Mouse (Mus musculus) liver, adult 2 months (tissue): ENCODE measurements at regions not wholly inside any gene's neighbourhood (a gene's known extent, or its start where the extent isn't known, plus 50 kb on each side); places are given as distances from the start of the nearest gene placed in this dataset.
A peak's percentile ranks its signal among the peaks of the same experiment; 100 is the strongest.

Experiments
- DNase-seq: peaks from one replicate; pipeline ENCODE4 v3.0.0-alpha.2; 2011; ENCODE audit warnings: low read depth, low spot score; ENCODE audit errors: extremely low read depth
- H3K27ac ChIP-seq: fragments of 200-500 bp; replicated peaks from 2 replicates; pipeline ENCODE4 v1.5.1; 2012; ENCODE audit warnings: low read depth, mild to moderate bottlenecking, control low read depth, inconsistent platforms, low read length; ENCODE audit not compliant: insufficient read depth
- H3K27me3 ChIP-seq: fragments of 200-500 bp; 2 replicates; pipeline ENCODE4 v1.6.1; 2012; ENCODE audit warnings: mild to moderate bottlenecking, moderate library complexity, low read length, inconsistent platforms; ENCODE audit not compliant: control insufficient read depth, insufficient read depth
- H3K36me3 ChIP-seq: fragments of 200-500 bp; 2 replicates; pipeline ENCODE4 v1.6.1; 2012; ENCODE audit warnings: low read length, inconsistent platforms; ENCODE audit not compliant: control insufficient read depth, insufficient read depth
- H3K4me1 ChIP-seq: fragments of 200-500 bp; 2 replicates; pipeline ENCODE4 v1.6.1; 2011; ENCODE audit warnings: low read length; ENCODE audit not compliant: control insufficient read depth, insufficient read depth
- H3K4me3 ChIP-seq: fragments of 200-500 bp; 2 replicates; pipeline ENCODE4 v1.5.1; 2011; ENCODE audit warnings: low read depth, mild to moderate bottlenecking, control low read depth, low read length, moderate library complexity; ENCODE audit not compliant: insufficient read depth
- H3K79me2 ChIP-seq: fragments of 200-500 bp; 2 replicates; pipeline ENCODE4 v1.6.1; 2012; ENCODE audit warnings: inconsistent platforms, mild to moderate bottlenecking, low read length, moderate library complexity; ENCODE audit not compliant: control insufficient read depth, insufficient read depth
- H3K9ac ChIP-seq: fragments of 200-500 bp; 2 replicates; pipeline ENCODE4 v1.6.1; 2012; ENCODE audit warnings: low read depth, mild to moderate bottlenecking, control low read depth, inconsistent platforms, low read length
- CTCF ChIP-seq: fragments of 200-500 bp; IDR thresholded peaks from 2 replicates; pipeline ENCODE4 v1.5.1; 2011; ENCODE audit warnings: low read depth, low read length, control low read depth
- POLR2A ChIP-seq: fragments of 200-500 bp; IDR thresholded peaks from 2 replicates; pipeline ENCODE4 v1.6.1; 2011; ENCODE audit warnings: low read length, control low read depth; ENCODE audit not compliant: insufficient read depth; ENCODE audit errors: extremely low read depth
- WGBS: fragments of 180-500 bp; shearing (Covaris S2); methylation state at CpG from one replicate; pipeline ENCODE4 v1.1.7; 2018; 5-methylcytosine and 5-hydroxymethylcytosine counted together

- peak; percentile 97 for DNase-seq
- H3K36me3 ChIP-seq = no peaks in the 10 kb centered on the region
- H3K9ac ChIP-seq = no peak overlapping the region
- TF ChIP-seq POLR2A (no peak), CTCF (no peak)
- H3K4me1 ChIP-seq = peaks cover 13% of the 10 kb centered on the region
- no peaks in the 10 kb centered on the region for H3K27me3 ChIP-seq
- 11% methylated on average over 5 of the region's 5 CpGs for WGBS
- H3K4me3 ChIP-seq = peak overlapping the region; percentile 35; the same call in 1 of the 2 replicates
- peak overlapping the region; percentile 34 for H3K27ac ChIP-seq
- H3K79me2 ChIP-seq = no peaks in the 10 kb centered on the region
Measured at GRCm38 (mm10) chr13:34550130-34550884, 103.0 kb downstream of the Pxdc1 start.

GRCm38 (mm10) chr13:34540646-34541045, 112.6 kb downstream of the Pxdc1 start:
- H3K4me1 ChIP-seq = no peaks in the 10 kb centered on the region
- H3K27me3 ChIP-seq = no peaks in the 10 kb centered on the region
- no peak overlapping the region for H3K4me3 ChIP-seq
- TF ChIP-seq POLR2A (no peak), CTCF (no peak)
- WGBS = 81% methylated on average over 2 of the region's 2 CpGs
- H3K36me3 ChIP-seq = no peaks in the 10 kb centered on the region
- DNase-seq = no peak
- no peak overlapping the region for H3K9ac ChIP-seq
- H3K79me2 ChIP-seq = no peaks in the 10 kb centered on the region
- H3K27ac ChIP-seq = no peak overlapping the region

- TF ChIP-seq CTCF (peak; percentile 53; the same call in 1 of the 2 replicates), POLR2A (no peak)
- DNase-seq = peak; percentile 47
- no peak overlapping the region for H3K4me3 ChIP-seq
- no peak overlapping the region for H3K27ac ChIP-seq
- H3K27me3 ChIP-seq = no peaks in the 10 kb centered on the region
- H3K79me2 ChIP-seq = no peaks in the 10 kb centered on the region
- no peaks in the 10 kb centered on the region for H3K36me3 ChIP-seq
- no peak overlapping the region for H3K9ac ChIP-seq
- H3K4me1 ChIP-seq = no peaks in the 10 kb centered on the region
- WGBS = 83% methylated on average over 2 of the region's 2 CpGs
Measured at GRCm38 (mm10) chr13:34533896-34534295, 119.4 kb downstream of the Pxdc1 start.

GRCm38 (mm10) chr13:34511332-34511731, 142.0 kb downstream of the Pxdc1 start:
- TF ChIP-seq CTCF = no peak
- TF ChIP-seq POLR2A = no peak
- Histone ChIP-seq H3K4me1 (no peaks in the 10 kb centered on the region), H3K4me3 (no peak overlapping the region), H3K27ac (no peak overlapping the region), H3K36me3 (no peaks in the 10 kb centered on the region), H3K27me3 (no peaks in the 10 kb centered on the region), H3K79me2 (no peaks in the 10 kb centered on the region), H3K9ac (no peak overlapping the region)
- DNase-seq = no peak
- 92% methylated on average over 3 of the region's 3 CpGs for WGBS

GRCm38 (mm10) chr13:34507224-34507623, 146.1 kb downstream of the Pxdc1 start:
- DNase-seq = no peak
- 94% methylated on average over 2 of the region's 2 CpGs for WGBS
- Histone ChIP-seq H3K27ac (no peak overlapping the region), H3K79me2 (no peaks in the 10 kb centered on the region), H3K4me1 (no peaks in the 10 kb centered on the region), H3K9ac (no peak overlapping the region), H3K4me3 (no peak overlapping the region), H3K27me3 (no peaks in the 10 kb centered on the region), H3K36me3 (no peaks in the 10 kb centered on the region)
- TF ChIP-seq CTCF = no peak
- no peak for TF ChIP-seq POLR2A

- H3K27ac ChIP-seq = no peak overlapping the region
- H3K4me1 ChIP-seq = no peaks in the 10 kb centered on the region
- whole genome bisulfite sequencing = 84% methylated on average over 2 of the region's 2 CpGs
- DNase-seq = no peak
- no peaks in the 10 kb centered on the region for H3K79me2 ChIP-seq
- TF ChIP-seq CTCF (no peak), POLR2A (no peak)
- H3K9ac ChIP-seq = no peak overlapping the region
- no peaks in the 10 kb centered on the region for H3K36me3 ChIP-seq
- no peaks in the 10 kb centered on the region for H3K27me3 ChIP-seq
- no peak overlapping the region for H3K4me3 ChIP-seq
Measured at GRCm38 (mm10) chr13:34505861-34506260, 147.4 kb downstream of the Pxdc1 start.
